Mouse (Mus musculus) thymus, postnatal 36 days (tissue): ENCODE data around the gene Mybpc3.

Experiments
- DNase-seq, 2 experiments: peaks; one replicate each; pipeline ENCODE4 v3.0.0; 2022; ENCODE audit warnings: mixed read lengths in 2 of 2

Mybpc3 gene

DNA sequence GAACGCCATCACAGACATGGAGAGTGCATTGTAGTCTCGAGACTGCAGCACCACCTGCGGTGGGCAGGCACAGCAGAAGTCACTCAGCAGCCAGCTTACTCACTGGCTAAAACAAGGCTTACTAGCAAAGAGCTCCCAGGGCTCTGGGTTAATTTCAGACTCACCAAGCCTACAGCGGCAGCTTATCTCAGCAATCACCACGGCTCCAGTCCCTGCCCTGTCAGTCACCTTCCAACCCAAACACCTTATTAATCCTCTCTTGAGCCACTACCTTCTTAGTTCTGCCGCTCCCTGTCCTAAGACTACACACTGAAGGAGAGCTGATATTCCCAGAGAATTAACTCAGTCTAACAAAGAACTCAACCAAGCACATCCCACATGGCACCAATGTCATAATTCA is 58.3 kb downstream of the Mybpc3 start:
- no peak for DNase-seq

DNA sequence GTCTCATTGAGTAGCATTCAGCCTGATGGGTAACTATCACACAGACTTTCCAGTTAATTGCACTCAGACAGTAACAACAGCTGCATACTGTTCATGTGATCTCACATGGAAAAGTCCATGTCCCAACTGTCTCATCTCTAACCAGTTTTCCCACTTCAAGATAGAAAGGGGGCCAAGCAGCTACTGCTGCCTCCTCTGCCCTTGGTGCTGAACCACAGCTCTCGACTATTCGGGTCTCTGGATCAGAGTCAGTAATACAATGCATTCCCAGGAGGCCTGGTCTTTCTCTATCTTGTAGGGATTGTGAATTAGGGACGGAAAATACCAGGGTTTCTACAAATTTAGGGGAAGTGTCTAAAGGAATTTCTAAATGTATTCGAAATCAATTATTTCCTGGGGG is 61.9 kb downstream of the Mybpc3 start:
- DNase-seq: no peak

DNA sequence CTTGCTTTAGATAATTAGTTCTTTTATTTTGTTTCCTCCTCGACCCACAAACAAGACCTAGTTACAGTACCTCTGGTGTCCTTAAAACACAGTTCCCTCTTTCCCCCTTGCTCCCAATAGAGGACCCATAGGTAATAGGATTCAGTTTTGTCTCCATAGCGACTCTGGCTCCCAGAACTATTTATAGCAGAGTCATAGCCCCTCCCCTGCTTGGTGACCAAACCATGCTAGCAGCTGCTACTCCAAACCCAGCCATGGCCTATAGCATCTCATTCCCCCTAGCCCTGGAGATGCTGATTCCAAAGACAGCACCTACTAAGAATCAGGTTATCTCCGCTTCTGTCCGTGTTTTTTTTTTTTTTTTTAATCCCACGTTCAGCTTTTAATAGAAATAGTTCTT is 62.8 kb downstream of the Mybpc3 start:
- no peak for DNase-seq

DNA sequence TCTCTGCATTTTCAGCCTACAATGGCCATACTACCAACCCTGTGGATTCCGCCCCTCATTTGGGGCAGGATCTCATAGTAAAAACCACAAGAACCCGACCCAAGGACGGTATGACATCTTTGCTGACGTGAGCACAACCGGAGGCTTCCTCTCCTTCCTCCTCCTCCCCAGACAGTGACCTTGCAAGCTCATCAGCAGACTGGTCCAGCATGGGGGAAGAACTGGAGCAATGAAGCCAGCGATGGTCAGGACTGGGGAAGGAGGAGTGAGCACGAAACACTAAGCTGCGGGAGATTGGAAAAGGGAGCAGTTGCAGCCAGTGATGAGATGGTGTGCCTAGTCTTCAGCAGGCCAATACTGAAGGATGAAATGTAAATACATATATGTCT is 64.1 kb downstream of the Mybpc3 start:
- DNase-seq: peak in 1 of 2 experiments; percentile 28

DNA sequence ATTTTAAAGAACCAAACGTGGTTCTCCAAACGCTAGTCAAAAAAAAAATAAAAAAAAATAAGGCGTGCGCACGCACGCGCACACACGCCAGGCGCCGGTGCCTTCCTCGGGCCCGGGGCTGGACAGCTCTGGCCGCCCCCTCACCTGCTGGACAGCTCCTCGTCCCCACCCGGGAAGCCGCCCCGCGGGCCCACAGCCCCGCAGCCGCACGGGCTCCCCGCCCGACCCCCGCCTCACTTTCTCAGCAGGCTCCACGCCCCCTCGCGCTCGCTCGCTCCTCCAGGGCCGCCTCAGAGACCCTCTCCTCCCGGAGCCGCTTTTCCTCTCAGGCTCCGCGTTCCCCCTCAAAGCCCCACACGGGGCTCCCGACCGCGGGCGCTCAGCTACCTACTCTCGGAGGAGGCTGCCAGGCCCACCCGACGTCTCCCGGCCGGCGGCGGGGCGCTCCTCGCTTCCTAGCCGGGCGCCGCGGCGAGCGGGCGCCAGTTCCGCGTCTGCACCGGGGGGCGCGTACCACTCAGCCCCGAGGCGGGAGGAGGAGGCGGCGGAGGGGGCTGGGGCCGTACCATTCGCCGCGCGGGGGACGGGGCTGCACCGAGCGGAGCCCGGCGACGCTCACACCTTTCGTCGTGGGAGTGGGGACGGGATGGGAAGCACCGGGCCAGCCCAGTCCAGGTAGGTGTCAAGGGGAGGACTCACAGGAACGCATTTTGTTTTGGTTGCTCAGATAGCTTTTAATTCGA is 64.6 kb downstream of the Mybpc3 start:
- DNase-seq: peak; percentile 92 to 95

DNA sequence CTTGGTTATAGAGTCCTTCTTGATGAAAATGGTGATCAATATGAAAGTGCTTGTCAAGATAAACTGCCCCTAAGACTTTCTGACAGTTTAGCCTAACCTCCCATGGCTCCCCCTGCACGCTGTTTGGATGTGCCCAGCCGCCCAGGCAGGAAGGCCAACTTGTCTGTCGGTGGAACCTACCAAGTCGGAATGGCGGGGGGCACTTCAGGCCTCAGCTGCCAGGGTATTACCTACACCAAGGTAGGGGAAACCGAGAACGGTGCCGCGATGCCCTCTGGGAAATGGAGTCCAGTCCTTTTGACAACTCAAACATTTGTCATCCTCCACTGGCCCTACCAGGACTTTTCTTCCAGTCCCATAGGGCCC is 65.2 kb downstream of the Mybpc3 start:
- peak; percentile 98 to 99 for DNase-seq

DNA sequence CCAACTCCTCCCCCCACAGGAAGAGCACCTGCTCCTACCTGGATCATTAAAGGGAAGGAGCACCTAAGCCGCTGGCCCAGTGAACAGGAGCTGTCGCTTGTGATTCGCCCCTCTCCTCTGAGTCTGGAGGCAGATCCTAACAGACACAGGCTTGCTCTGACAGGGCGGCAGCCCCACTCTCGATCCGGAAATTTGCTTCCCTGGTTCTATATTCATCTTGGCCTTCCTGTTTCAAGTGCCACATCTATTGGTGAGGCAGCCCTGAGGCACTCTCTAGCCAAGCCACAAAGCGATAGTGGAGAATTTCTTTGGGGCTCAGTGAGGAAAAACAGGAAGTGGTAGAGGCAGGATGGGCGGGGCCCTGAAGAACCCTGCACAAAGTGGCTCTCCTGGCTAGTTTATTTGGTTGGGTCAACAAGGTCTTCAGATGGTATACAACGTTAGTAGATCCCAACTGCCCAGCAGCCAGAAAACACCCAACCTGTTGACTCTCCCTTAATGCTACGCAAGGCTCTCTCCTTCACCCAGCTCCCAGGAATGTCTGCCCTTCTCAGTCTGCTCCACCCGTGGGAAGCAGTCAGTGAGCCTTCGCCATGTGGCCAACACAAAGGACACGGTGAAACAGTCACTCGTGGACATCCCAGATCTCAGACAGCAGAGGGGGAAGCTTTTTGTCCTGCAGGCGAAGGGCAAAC is 65.9 kb downstream of the Mybpc3 start, which contains the start of gene Madd:
Gene Madd, minus strand, starts transcription at position 127 of the 695 bp plus-strand sequence.
- DNase-seq: peak; percentile 71 to 79
